Mouse (Mus musculus) retina, adult 2 months (tissue): ENCODE results near the gene Ssbp4.

Source experiments
- DNase-seq: peaks from one replicate; pipeline ENCODE4 v3.0.0-alpha.2; 2012; ENCODE audit warnings: low read depth, low spot score

Gene Ssbp4

GRCm38 (mm10) chr8:70608749-70609367 lies at the start of gene Ssbp4:
Ssbp4 (minus strand) TSS chr8:70608872.
- no peak for DNase-seq

GRCm38 (mm10) chr8:70657739-70658138 lies 49.1 kb upstream of the Ssbp4 start:
- DNase-seq, result no peak

- no peak for DNase-seq
Observed at GRCm38 (mm10) chr8:70657214-70657613, 48.5 kb upstream of the Ssbp4 start.

GRCm38 (mm10) chr8:70656193-70656790 lies 47.6 kb upstream of the Ssbp4 start:
- DNase-seq, result no peak

- no peak for DNase-seq
Observed at GRCm38 (mm10) chr8:70655469-70655868, 46.8 kb upstream of the Ssbp4 start.

GRCm38 (mm10) chr8:70654121-70654520 lies 45.4 kb upstream of the Ssbp4 start:
- no peak for DNase-seq

GRCm38 (mm10) chr8:70653226-70653625 lies 44.6 kb upstream of the Ssbp4 start:
- DNase-seq, result no peak

GRCm38 (mm10) chr8:70650351-70650750 lies 41.7 kb upstream of the Ssbp4 start:
- DNase-seq, result no peak

GRCm38 (mm10) chr8:70649324-70649723 lies 40.7 kb upstream of the Ssbp4 start:
- DNase-seq, result no peak

- DNase-seq, result no peak
Observed at GRCm38 (mm10) chr8:70648921-70649320, 40.2 kb upstream of the Ssbp4 start.

- no peak for DNase-seq
Observed at GRCm38 (mm10) chr8:70648164-70648442, 39.4 kb upstream of the Ssbp4 start.

GRCm38 (mm10) chr8:70647343-70648163 lies 38.9 kb upstream of the Ssbp4 start:
- no peak for DNase-seq

- DNase-seq, result no peak
Observed at GRCm38 (mm10) chr8:70646775-70647174, 38.1 kb upstream of the Ssbp4 start.

- no peak for DNase-seq
Observed at GRCm38 (mm10) chr8:70646369-70646768, 37.7 kb upstream of the Ssbp4 start.

GRCm38 (mm10) chr8:70645501-70646224 lies 37.0 kb upstream of the Ssbp4 start:
- no peak for DNase-seq

- no peak for DNase-seq
Observed at GRCm38 (mm10) chr8:70644065-70644464, 35.4 kb upstream of the Ssbp4 start.

GRCm38 (mm10) chr8:70643019-70643418 lies 34.3 kb upstream of the Ssbp4 start:
- no peak for DNase-seq

- no peak for DNase-seq
Observed at GRCm38 (mm10) chr8:70638752-70639151, 30.1 kb upstream of the Ssbp4 start.

- no peak for DNase-seq
Observed at GRCm38 (mm10) chr8:70636838-70637237, 28.2 kb upstream of the Ssbp4 start.

- DNase-seq, result no peak
Observed at GRCm38 (mm10) chr8:70635527-70635926, 26.9 kb upstream of the Ssbp4 start.

- no peak for DNase-seq
Observed at GRCm38 (mm10) chr8:70634066-70634465, 25.4 kb upstream of the Ssbp4 start.

GRCm38 (mm10) chr8:70632346-70632892 lies 23.7 kb upstream of the Ssbp4 start, which contains the start of gene Gdf15:
Gdf15 (minus strand) TSS chr8:70632456.
- DNase-seq, result no peak
